Mouse (Mus musculus) right cerebral cortex, postnatal 25 days (tissue): Measurements from ENCODE around the gene Gm43951.

Source experiments
- DNase-seq: peaks from one replicate; pipeline ENCODE4 v3.0.0; 2022

The Gm43951 gene

DNA sequence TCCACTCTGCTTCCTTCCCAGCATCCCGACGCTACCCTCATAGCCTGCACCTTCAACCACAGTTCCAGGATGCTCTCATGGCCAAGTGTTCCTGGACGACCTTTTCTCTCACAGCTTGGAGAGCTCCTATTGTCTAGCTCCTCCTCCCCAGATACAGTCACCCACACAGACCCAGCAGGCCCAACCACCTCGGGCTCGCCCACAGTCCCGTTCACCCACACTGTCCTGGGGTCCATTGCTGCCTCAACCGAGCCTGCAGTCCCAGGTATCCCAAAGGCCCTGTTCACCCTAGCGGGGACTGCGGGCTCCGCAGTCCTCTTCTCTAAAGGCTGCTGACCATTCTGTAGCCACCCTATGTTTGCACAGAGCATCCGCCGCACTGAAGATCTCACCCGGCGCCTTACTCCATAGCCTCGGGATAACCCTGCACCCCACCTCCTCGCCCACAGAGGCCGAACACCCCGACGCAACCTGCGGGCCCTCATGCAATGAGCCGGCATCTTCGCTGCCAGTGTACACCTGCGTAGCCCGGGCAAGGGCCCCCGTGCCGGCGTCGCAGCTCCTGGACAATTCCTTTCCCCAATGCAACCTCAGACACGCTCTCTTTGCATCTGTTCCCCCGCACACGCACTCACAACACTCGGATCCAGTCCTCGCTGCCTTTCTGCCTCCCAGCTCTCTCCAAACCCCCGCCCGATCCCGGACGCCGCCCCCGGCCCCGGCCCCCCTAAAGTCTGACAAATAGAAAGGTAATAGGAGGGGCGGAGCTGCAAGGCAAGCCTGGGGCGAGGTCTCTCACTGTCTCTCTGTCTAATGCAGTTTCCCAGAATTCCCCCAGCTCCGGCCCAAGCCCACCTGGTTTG lies at the start of gene Gm43951:
Gm43951 (minus strand) TSS at position 500 of the 863 bp plus-strand sequence.
- DNase-seq, result peak; percentile 50

DNA sequence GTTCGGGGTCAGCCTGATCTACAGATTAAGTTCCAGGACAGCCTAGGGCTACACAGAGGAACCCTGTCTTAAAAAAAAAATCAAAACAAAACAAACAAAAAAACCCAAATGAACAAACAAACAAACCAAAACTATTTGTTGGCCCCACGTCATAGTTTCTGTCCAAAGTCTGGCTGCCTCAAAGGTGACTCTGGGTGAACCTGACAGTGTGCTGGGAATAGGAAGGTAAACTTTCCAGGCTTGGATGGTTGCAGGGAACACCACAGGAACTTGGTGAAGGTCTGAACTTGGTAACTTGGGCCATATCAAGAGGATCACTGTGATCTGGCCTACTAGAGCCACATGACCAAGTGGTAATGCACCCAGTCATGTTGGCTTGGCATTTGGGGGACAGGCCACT lies 49.8 kb upstream of the Gm43951 start:
- DNase-seq, result no peak

DNA sequence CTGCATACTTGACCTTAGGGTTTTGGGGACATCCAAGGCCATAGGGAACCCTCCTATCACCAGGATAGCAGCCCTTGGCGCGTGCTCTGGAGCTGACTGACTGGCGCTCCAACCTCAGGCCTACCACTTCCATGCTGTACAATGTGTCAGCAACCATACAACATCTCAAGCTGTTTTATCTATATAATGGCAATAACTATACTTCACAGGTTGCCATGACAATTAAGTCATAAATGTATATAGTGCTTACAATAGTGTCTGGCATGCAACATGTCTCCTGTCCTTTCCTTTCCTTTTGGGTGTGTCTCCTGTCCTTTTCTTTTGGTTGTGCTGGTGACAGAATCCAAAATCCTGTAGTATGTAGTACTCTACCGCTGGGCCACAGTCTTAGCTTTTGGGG lies 49.0 kb upstream of the Gm43951 start:
- no peak for DNase-seq

DNA sequence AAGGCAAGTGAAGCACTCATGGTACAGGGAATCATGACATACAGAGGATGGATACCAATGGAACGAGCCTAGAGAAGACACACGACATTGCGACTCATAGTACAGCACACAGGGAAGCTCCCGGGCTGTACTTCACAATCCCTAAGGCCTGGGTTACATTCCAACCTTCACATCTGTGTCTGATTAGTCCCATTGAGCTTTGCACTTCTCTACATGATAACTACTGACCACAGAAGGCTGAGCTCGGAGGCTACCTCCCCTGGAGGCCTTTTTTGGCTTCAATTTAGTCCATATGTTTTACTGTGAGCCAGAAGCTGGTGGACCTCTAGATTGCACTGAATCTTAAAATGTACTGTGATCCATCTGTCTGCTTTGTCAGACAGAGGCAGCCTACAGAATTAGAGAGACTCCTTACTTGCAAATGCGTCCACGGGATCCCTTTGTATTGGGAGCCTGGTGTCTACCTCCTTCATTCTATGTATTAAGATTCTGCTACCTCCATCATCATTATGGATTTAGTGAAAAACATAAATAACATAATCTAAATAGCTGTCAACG lies 38.6 kb upstream of the Gm43951 start:
- DNase-seq, result peak; percentile 21

DNA sequence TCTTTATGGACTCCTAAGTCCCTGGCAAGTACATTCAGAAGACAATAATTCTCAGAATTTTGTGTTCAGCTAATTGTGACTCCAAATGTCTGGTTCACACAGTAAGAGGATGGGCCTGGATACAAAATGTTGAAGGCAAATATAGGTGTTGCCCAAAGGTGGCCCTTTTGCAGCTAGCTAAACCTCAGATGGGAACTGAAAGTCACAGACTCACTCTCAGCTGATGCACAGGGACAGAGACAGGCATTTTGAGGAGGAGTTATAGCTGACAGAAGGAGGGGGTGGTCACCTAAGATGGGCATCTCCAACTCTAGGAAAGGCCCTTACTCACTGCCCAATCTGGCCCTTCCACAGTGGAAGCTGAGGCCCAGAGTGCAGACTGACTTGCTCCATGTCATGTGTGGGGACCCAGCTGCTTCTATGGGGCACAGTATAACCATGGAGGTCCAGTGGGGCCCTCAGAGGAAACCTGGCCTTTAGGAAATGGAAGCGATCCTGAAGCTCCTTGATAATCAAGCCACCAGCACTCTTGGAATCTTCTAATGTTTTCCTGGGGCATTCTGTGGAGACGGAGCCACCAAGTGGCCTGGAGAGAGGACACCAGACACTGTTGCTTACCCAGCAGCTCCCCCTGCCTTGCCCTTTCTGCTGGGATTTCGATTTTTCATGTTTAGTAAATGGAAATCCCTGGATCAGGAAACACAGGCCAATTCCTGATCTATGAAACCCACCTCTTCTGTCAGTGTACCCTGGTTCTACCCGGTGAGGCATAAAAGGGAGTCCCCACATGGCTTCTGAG lies 33.6 kb upstream of the Gm43951 start:
- DNase-seq, result no peak

DNA sequence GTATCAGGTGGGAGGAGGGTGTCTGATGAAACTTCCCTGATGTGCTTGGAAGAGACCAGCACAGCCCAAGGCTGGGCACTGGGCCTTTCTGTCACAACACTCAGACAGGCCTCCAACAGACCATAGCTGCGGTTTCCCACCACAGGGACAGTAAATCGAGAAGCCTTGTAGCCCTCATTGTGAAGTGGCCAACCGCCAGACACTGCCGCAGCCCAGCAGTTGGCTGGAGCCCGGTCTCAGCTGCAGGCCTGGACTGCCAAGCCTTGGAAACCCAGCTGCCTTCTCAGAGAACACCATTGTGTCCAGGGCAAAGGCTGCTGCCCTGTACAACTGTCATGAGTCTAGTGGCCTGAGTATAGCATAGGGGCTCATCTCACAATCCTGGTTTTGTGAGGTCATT lies 27.4 kb upstream of the Gm43951 start:
- peak; percentile 17 for DNase-seq

DNA sequence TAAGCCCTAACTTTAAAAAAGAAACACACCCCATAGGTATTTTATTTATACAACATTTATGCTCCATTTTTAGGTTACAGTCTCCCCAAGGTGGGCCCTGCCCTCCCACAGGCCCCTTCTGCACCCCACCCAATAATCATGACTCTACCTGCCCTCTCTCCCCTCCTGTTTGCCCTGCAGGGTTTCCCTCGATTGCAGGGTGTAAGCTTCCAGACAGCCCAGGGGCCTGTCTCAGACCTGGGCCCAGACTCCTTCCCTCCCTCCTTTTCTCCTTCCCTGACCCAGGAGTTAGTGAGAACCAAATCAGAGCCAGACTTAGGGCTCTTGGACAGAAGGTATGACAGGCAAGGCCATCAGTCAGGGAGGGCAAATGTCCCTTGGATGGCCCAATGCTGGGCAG lies 26.4 kb upstream of the Gm43951 start:
- no peak for DNase-seq

DNA sequence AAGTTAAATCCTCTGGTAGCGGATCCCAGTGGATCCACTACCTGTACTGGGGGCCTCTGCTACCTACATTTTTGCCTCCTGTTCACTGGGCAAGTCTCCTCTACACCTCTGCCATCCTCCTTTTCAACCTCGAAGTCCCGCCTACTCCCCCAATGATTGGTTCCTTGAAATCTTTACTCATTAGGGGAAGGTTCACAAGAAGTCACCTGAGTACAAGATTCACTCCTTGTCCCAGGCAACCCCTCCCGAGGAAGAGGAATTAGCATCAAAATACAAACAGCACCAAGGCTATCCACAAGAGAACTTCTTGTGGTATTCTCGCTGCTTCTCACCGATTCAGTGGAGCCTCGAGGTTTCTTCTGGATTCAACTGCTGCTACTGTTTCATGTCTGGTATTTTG lies 25.4 kb upstream of the Gm43951 start:
- no peak for DNase-seq

DNA sequence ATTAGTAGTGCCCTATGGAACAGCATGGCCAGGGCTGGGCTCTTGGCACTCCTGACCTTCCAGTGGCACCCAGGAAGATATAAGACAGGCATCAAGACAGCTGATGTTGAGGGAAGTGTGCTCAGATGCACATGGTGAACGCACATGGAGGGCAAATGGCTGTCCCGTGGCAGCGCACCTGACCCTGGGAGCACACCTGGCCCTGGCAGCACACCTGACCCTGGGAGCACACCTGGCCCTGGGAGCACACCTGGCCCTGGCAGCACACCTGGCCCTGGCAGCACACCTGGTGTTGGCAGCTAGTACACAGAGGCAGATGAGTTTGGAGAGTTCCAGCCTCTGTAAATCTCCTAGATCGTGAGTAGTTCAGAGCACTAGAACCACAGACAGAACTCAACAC lies 21.9 kb upstream of the Gm43951 start:
- no peak for DNase-seq

DNA sequence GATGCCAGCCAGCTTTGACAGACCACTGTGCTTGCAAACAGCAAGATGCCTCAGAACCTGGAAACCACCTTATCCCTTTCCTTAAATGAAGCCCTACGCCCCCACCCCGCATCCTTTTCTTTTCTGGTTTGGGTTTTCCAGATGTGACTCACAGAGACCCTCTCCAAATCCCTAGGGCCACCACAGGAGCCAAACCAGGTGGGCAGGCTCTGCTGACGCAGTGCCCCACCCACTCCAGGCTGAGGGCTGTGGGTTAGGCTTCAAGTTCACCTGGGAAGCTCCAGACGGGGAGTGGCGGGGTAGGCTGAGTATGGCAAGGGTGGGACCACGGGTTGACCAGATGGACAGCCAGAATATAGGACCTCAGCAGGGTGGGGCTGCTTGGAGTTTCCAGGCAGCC lies 20.3 kb upstream of the Gm43951 start:
- DNase-seq, result no peak

DNA sequence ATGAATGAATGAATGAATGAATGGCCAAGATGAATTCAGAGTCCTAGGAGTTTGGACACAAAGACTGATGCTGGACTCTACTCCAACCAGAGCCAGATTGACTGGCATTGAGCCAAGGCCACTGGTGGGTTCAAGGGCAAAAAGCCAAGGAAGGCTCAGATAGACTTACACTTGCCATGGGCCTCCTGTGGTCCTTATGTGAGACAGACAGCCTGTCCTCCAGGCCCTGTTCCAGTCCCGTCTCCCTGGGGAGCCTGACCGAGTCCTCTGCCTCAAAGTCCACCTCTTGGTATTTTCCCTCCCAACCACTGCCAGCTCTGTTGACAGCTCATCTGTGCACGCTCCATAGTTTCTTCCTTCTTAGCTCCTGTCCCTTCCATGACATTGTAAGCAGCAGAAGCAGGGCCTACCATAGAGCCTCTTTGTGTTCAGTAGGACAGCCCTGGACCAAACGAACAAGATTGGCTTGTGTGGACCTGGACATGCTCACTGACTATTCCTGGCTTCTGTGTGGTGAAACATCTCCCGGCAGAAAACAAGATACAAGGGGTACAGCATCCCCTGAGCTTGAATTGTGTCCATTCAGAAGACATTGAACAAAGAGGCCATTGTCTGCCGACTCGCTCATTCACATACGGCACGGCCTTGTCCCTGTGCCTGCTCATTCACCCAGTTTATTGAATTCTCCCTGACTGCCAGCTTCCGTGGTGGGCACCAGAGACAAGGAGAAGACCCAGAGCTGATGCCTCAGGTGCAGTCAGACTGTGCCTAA lies 19.6 kb upstream of the Gm43951 start:
- DNase-seq, result no peak

DNA sequence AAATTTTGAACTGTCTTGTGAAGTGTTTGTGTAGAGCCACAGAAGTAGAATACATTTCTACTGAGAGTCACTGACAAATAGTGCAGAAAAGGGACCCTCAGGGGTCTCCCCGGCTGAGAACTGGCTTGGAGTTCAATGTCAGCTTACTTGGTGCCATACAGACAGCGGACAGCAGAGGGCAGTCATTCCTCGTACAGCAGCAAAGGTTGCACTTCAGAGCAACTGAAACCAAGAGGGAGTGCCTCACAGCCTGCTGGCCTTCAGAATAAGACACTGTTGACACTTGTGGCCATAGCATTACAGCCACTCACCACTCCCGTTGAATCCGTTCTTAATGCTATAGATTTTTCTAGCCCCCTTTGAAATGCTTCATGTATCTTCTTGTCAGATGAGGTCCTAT lies 18.2 kb upstream of the Gm43951 start:
- peak; percentile 69 for DNase-seq

DNA sequence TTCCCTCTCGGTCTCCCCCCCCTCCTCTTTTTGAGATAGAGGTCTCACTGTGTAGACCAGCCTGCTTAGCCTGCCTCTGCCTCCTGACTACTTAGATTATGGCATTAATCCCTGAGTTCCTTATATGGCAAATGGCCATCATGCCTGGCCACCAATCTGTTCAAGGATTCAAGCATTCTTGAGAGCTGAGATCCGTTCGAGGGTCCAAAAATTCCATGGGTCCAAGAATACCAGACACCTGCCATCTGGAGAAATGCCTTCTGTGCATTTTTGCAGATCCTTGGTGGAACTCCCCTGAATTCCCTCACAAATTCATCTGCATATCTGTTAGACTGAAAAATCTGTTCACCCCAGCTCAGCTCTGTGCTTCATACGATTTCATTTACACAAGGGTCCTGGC lies 16.8 kb upstream of the Gm43951 start:
- no peak for DNase-seq

DNA sequence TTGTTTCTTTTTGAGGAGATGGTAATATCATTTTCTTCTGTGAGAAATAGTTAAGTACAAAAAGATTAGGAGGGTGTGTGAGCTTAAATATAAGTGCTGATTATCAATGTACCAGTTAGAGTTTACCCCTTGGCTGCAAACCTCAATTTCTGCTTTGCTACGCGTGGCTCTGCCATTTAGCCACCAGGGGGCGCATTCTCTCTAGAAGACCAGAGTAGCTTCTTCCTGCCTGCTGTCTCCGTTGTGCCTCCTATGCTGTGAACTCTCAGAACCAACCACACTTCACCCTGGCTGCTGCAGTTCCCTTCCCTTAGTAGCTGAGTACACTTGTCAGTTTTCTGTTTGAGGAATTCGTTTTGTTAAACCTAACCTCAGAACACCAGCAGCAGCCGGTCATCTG lies 14.6 kb upstream of the Gm43951 start:
- DNase-seq, result peak; percentile 61

DNA sequence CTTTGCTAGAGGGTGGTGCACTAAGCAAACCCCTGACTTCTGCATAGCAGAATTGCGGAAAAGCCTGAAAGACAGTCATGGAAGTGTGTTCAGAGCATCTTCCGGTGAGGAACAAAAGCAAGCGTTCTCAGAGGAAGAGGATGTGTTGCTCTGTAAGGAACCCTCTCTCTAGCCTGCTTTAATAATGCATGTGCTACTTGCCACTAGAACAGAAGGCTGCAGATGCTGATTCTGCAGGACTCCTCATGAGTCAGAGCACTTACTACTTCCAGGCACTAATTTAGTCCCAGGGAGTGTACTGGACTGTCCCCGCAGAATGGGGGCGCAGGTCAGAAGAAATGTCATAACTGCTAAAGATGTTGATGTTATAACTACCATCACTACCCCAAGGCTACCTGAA lies 10.5 kb upstream of the Gm43951 start:
- no peak for DNase-seq

DNA sequence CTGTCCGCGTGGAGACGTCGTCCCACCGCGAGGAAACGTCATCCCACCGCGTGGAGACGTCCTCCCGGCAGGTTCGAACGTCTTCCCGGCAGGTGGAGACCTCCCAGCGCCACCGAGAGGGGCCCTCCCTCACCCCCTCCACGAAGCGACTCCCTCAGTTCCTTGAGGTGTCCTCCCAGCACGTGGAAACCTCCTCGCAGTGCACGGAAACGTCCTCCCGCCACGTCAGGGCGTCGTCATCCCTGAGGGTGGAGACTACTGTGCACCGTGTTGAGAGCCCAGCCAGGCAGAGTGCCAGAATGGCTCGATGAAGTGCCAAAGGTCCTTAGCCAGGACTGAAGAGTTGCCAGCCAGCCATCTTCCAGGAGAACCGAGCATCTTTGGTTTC lies 8.8 kb upstream of the Gm43951 start, which contains the start of gene Med31:
Med31 (minus strand) TSS at position 183 of the 388 bp plus-strand sequence.
- DNase-seq, result peak; percentile 80

DNA sequence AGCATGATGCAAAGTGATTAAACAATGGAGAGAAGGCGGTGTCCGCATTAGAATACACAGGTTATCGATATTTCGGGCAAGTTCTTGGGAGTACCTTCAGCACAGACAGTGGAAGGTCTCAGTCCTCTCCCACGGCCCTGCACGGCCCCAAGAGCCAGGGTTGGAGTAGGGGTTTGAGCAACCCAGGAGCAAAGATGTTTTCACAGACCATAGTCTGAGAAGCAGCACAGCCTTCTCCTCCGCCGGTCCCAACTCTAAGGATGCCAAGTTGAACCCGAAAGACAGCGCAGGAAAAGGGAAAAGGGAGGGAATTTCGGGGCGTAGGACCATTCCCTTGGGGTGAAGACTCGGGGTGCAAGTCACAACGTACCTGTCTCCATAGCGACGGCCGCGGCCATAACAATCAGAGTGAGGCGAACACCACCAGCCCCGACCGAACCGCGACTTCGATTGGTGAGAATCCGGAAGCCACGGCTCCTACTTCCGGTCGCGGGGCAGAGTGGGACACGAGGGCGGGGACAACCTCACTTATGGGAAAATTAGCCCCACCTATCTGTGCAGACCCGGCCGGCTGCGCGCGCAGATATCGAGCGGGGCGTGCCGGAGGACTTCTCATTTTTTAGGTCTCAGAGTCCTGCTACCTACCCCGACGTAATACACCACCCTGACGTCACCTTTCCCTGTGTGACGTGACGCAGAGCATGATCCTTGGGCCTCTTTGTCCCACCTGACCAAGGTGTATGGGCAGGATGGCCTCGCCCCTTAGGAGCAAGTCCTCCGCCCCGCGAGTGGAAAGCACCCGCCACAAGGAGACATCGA lies 8.2 kb upstream of the Gm43951 start:
- peak; percentile 94 for DNase-seq

DNA sequence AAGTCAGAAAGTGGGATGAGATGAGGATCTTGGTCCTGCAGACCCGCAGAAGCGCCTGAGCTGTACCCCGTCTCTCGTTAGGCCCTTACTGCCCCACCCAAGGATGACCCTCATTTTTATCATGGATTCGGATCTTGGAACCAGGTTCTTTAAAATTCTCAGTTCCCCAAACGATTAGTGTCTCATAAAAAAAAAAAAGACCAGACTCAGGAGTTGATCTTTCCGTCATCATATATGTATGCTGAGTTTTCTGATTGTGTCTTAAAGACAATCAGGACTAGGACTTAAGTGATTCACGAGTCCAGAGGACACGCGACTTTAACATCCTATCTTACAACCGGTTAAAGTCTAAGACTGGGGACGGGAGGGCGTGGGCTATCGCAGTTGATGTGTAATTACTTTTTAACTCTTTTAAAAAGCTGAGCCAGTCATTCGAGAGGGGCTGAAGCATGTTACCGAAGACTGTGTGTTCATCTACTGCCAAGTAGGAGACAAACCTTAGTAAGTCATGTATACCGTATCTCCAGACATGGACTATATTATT lies 1.3 kb upstream of the Gm43951 start:
- DNase-seq, result no peak

DNA sequence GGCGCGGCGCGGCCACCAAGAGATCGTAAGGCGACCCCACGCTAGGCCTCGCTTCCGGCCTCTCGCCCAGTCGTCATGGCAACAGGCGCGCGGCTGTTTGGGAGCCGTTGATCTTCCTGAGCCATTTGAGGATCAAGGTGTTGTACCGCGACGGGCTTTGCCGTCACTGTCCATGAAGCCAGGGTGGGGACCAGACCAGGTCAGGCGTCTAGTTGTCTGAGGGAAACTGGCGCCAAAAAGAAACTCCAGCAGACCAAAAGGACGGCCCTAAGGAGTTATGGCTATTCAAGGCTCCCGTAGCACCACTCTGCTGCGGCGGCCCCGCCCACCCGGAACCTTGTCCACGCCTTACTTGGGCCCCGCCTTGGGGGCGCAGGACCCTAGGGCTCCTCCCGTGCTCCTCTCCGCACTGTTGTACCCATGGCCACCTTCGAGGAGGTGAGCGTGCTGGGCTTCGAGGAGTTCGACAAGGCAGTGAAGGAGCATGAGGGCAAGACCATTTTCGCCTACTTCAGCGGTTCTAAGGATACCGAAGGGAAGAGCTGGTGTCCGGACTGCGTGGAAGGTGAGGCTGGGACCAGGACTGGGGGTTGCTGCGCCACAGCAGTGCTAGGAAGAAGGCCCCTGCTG lies 679 bp upstream of the Gm43951 start, which contains the start of the genes 4933427D14Rik and Txndc17:
4933427D14Rik (minus strand) TSS at position 256 of the 630 bp plus-strand sequence.
Txndc17 (plus strand) TSS at position 344 of the 630 bp plus-strand sequence.
- peak; percentile 91 for DNase-seq

DNA sequence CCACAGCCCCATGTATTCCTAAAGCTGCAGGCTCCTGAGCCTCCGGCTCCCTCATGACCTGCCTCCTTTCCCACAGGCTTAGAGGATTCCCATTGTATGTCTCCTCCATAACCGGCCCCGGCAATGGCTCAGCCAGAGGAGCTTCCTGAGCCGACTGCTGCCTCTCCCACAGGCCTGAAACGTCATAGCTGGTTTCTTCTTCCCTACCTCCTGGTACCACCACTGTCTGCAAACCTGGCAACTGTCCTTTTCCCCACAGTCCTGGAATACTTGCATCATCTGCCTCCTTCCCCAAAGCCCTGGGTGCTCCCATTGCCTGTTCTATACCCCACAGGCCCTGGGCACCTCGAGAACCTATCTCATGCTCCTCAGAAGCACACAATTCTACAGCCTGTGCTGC lies 1.4 kb downstream of the Gm43951 start:
- DNase-seq, result no peak

DNA sequence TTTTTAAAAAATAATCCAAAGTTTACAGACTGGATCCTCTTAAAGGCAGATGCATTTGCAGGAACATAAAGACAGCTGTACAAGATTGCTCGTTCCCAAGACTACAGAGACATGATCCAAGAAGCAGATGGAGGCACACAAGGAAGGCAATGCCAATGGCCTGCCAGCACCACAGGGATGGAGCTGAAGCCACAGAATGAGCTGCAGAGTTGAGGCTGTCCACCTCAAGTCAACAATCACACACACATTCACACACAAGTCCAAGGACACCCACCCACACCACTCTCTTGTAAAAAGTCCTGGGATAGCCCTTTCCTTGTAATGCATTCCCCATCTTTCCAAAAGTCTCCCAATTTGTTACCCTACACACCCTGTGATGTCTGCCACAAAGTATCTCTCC lies 3.2 kb downstream of the Gm43951 start:
- DNase-seq, result no peak
